Mouse (Mus musculus) lung, adult 2 months (tissue): ENCODE results near the gene Mrps18b.

Experiments used
- CTCF ChIP-seq: fragments of 200-500 bp; IDR thresholded peaks from 2 replicates; pipeline ENCODE4 v1.5.1; 2011; ENCODE audit warnings: mild to moderate bottlenecking, low read length, control low read depth; ENCODE audit not compliant: insufficient read depth
- POLR2A ChIP-seq: fragments of 200-500 bp; IDR thresholded peaks from 2 replicates; pipeline ENCODE4 v1.6.1; 2011; ENCODE audit warnings: low read depth, mild to moderate bottlenecking, control low read depth, low read length, borderline replicate concordance; ENCODE audit errors: extremely low read depth

DNA sequence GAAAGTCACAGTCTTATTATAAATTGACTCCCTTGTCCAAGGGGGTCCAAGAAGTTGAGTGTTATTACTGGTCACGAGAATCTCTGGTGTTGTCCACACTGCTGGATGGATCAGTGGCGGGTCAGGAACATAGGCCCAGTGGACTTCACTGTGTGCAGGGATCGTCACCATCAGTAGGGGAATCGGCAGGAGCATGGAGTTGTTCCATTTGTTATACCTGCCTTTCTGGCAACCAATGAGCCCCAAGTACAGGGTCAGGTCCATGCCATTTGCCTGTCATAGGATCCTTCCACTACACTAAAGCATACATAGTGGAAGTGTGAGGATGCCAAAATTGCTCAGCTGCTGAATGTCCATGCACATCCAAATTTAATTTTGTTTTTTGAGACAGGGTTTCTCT, 16.4 kb upstream of the Mrps18b start:
- no peak for TF ChIP-seq POLR2A
- TF ChIP-seq CTCF = no peak
